Mouse (Mus musculus) kidney, embryonic 16.5 days (tissue): ENCODE results near the gene Msh5. TPM values are rescaled to one million over a fixed set of nuclear protein-coding genes. Genes with fewer than 3 reads are reported as not detected.

Source experiments
- ATAC-seq: fragments of 200-750 bp; cut with Nextera tagmentation; 2 replicates; pipeline ENCODE4 v1.8.0; 2017; ENCODE audit warnings: moderate TSS enrichment; ENCODE audit not compliant: low FRiP score, low TSS enrichment
- H3K27ac ChIP-seq: fragments of 300-500 bp; sonication (generic); 2 replicates; pipeline ENCODE4 v1.5.1; 2014; ENCODE audit warnings: low read length
- H3K27me3 ChIP-seq: fragments of 300-500 bp; sonication (generic); 2 replicates; pipeline ENCODE4 v1.6.1; 2014; ENCODE audit warnings: low read length, control low read depth, mixed read lengths; ENCODE audit not compliant: insufficient read depth
- H3K36me3 ChIP-seq: fragments of 300-500 bp; sonication (generic); 2 replicates; pipeline ENCODE4 v1.6.1; 2014; ENCODE audit warnings: low read length, control low read depth, mixed read lengths; ENCODE audit not compliant: insufficient read depth
- H3K4me1 ChIP-seq: fragments of 300-500 bp; sonication (generic); 2 replicates; pipeline ENCODE4 v1.6.1; 2014; ENCODE audit warnings: low read length, control low read depth, mixed read lengths; ENCODE audit not compliant: insufficient read depth
- H3K4me2 ChIP-seq: fragments of 300-500 bp; sonication (generic); replicated peaks from 2 replicates; pipeline ENCODE4 v1.6.1; 2014; ENCODE audit warnings: low read depth, low read length
- H3K4me3 ChIP-seq: fragments of 300-500 bp; sonication (generic); 2 replicates; pipeline ENCODE4 v1.5.1; 2014; ENCODE audit warnings: mild to moderate bottlenecking, low read length
- H3K9ac ChIP-seq: fragments of 300-500 bp; sonication (generic); replicated peaks from 2 replicates; pipeline ENCODE4 v1.6.1; 2014; ENCODE audit warnings: low read length
- H3K9me3 ChIP-seq: fragments of 300-500 bp; sonication (generic); 2 replicates; pipeline ENCODE4 v1.6.1; 2016; ENCODE audit warnings: low read length, control low read depth
- WGBS: fragments of 180-500 bp; shearing (Covaris S2); extraction: QIAGEN DNeasy Blood & Tissue Kit; methylation state at CpG from one replicate; pipeline ENCODE4 v1.1.7; 2014; 5-methylcytosine and 5-hydroxymethylcytosine counted together
- polyA plus RNA-seq: library from polyadenylated mRNA; unstranded; fragments of >200 nt; fragmentation: Nextera tagmentation; extraction: Ambion mirVana; gene quantifications from 2 replicates; pipeline ENCODE4 v1.2.1, GENCODE M21; 2015

Gene Msh5
- polyA plus RNA-seq, 1 experiment from 2014 or later: 4.5 TPM

- ATAC-seq: no peak
- H3K9ac ChIP-seq: peak overlapping the region; percentile 36; the same call in 1 of the 2 replicates
- 0 out of 2 replicates have a peak overlapping the region, but pooled peaks have one; percentile 42 for H3K27ac ChIP-seq
- H3K4me2 ChIP-seq: no peak overlapping the region
- no peaks in the 10 kb centered on the region for H3K27me3 ChIP-seq
- no peaks in the 10 kb centered on the region for H3K9me3 ChIP-seq
- H3K4me3 ChIP-seq: no peak overlapping the region
- H3K4me1 ChIP-seq: peaks cover 26% of the 10 kb centered on the region
- no peaks in the 10 kb centered on the region for H3K36me3 ChIP-seq
- WGBS: 75% methylated on average over 12 of the region's 13 CpGs
Observed at GRCm38 (mm10) chr17:35024261-35024660, 22.3 kb downstream of the Msh5 start.

DNA sequence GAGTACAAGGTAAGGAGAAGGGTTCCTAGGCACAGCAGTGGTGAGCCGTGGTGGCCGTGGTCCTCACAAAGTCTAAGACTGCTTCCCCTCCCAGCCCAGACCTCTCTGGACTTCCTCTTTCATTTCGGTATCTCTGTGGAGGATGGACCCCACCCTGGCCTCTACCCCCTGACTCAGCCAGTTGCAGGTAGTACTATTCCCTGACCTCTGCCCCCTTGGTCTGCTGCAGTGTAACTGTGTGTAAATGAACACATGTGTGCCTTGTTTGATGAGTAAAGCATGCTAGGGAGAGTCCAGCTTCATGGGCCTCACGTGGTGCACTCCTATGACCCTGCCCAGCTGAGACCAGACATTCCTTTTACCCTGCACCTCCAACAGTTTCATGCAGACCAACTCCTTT, 22.8 kb downstream of the Msh5 start:
- no peaks in the 10 kb centered on the region for H3K9me3 ChIP-seq
- H3K4me2 ChIP-seq: no peak overlapping the region
- no peak overlapping the region for H3K4me3 ChIP-seq
- H3K4me1 ChIP-seq: peaks cover 26% of the 10 kb centered on the region
- H3K9ac ChIP-seq: peak overlapping the region; percentile 36; the same call in 1 of the 2 replicates
- H3K36me3 ChIP-seq: no peaks in the 10 kb centered on the region
- WGBS: 60% methylated on average over 4 of the region's 4 CpGs
- H3K27me3 ChIP-seq: no peaks in the 10 kb centered on the region
- H3K27ac ChIP-seq: 0 out of 2 replicates have a peak overlapping the region, but pooled peaks have one; percentile 42
- no peak for ATAC-seq

DNA sequence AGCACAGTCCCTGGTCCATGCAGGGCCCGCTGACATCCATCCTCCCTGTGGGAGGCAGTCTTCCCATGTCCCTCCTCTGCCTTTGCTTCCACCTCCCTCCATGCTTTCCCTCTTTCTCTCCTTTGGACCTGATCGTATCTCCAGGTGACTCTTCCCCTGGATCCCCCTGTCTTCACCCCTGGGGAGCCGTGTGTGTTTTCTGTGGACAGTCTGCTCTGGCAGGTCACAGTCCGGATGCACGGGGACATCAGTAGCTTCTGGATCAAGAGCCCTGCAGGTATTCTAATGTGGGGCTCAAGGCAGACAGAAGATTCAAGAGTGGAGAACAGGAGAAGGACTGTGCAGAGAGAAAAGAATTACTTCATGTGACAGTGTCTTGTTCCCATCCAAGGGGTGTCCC, 23.3 kb downstream of the Msh5 start:
- ATAC-seq: no peak
- Histone ChIP-seq H3K4me2 (no peak overlapping the region), H3K27me3 (no peaks in the 10 kb centered on the region), H3K4me3 (no peak overlapping the region), H3K27ac (no peak overlapping the region), H3K36me3 (no peaks in the 10 kb centered on the region), H3K9ac (no peak overlapping the region), H3K9me3 (no peaks in the 10 kb centered on the region), H3K4me1 (peaks cover 26% of the 10 kb centered on the region)
- WGBS: 78% methylated on average over 5 of the region's 5 CpGs

- H3K9ac ChIP-seq: no peak overlapping the region
- WGBS: 91% methylated on average over 8 of the region's 8 CpGs
- ATAC-seq: no peak
- H3K4me2 ChIP-seq: no peak overlapping the region
- H3K4me1 ChIP-seq: peaks cover 26% of the 10 kb centered on the region
- peak overlapping the region; percentile 55 for H3K27ac ChIP-seq
- H3K36me3 ChIP-seq: no peaks in the 10 kb centered on the region
- no peaks in the 10 kb centered on the region for H3K27me3 ChIP-seq
- no peaks in the 10 kb centered on the region for H3K9me3 ChIP-seq
- no peak overlapping the region for H3K4me3 ChIP-seq
Observed at GRCm38 (mm10) chr17:35022541-35023060, 23.9 kb downstream of the Msh5 start.

DNA sequence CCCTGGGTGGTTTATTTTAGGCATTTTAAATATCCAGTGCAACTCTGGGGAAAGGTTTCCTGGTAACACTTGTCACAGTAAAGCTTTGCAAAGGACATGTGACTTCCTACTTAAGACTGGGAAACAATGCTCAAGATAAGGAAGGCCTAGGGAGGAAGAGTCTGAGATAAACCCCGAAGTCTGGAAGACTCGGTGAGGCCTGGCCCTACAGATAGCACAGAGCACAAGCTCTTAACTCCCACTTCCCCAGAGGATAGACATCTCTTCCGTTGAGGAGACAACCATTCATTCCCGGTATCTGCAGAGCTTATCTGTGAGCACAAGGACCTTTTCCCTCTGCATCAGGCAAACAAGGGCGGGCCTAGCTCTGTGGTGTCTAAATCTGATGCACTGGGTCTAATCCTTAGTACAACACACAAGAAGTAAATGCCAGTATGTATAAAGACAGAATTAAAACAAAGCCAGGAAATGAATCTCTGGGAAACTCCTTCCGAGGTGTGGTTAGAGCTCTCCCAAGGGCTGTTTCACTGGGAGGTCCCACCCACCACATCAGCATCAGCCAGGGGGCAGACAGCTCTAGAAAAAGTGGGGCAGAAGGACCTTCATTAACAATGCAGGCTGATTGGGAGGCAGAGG, 24.6 kb downstream of the Msh5 start:
- H3K9ac ChIP-seq: peak overlapping the region; percentile 29; the same call in 1 of the 2 replicates
- no peak for ATAC-seq
- H3K27ac ChIP-seq: peak overlapping the region; percentile 84
- 50% methylated on average over 6 of the region's 6 CpGs for WGBS
- no peaks in the 10 kb centered on the region for H3K36me3 ChIP-seq
- peak overlapping the region; percentile 37; the same call in 1 of the 2 replicates for H3K4me2 ChIP-seq
- H3K4me3 ChIP-seq: no peak overlapping the region
- H3K9me3 ChIP-seq: no peaks in the 10 kb centered on the region
- no peaks in the 10 kb centered on the region for H3K27me3 ChIP-seq
- peaks cover 20% of the 10 kb centered on the region for H3K4me1 ChIP-seq

DNA sequence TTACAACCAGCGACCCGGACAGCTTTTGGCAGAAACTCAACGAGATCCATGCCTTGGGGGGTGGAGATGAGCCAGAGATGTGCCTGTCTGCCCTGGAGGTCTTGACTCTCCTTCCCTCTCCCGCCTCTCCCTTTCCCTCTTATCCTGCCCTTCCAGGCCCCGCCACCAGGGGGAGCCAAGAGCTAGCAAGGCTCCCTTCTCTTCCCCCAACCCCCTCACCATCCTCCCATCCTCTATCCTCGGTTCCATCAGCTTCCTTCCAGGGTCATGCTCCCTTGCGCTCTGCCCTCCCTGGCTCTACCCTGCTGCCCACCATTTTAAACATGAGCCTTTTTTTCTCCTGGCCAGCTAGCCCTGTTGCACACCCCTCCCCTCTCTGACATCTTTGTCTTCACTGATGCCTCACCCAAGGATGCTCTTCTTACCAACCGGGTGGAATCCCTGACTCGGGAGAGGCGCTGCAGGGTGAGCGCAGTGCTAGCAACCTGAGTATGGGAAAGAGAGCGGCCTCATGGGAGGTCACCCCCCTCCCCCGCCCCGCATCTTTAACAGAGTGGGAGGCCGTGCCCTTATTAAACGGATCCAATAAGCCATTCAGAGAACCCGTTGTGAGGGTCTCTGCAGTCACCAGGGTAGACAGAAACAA, 25.3 kb downstream of the Msh5 start:
- Histone ChIP-seq H3K27me3 (no peaks in the 10 kb centered on the region), H3K27ac (peak overlapping the region; percentile 84), H3K9ac (no peak overlapping the region; the same call in 1 of the 2 replicates), H3K36me3 (peaks cover 1% of the 10 kb centered on the region; the same call in 1 of the 2 replicates), H3K4me3 (no peak overlapping the region), H3K4me1 (peaks cover 17% of the 10 kb centered on the region), H3K9me3 (no peaks in the 10 kb centered on the region), H3K4me2 (peak overlapping the region; percentile 37)
- peak; percentile 62 for ATAC-seq
- 10% methylated on average over 17 of the region's 17 CpGs for WGBS

GRCm38 (mm10) chr17:35020551-35020950, 26.0 kb downstream of the Msh5 start:
- Histone ChIP-seq H3K27ac (no peak overlapping the region), H3K9me3 (no peaks in the 10 kb centered on the region), H3K4me2 (no peak overlapping the region), H3K9ac (no peak overlapping the region), H3K4me3 (no peak overlapping the region), H3K27me3 (no peaks in the 10 kb centered on the region), H3K36me3 (peaks cover 8% of the 10 kb centered on the region), H3K4me1 (peaks cover 11% of the 10 kb centered on the region)
- WGBS: 86% methylated on average over 8 of the region's 8 CpGs
- ATAC-seq: no peak

GRCm38 (mm10) chr17:35019894-35020293, 26.7 kb downstream of the Msh5 start:
- H3K9ac ChIP-seq: no peak overlapping the region
- peaks cover 14% of the 10 kb centered on the region for H3K36me3 ChIP-seq
- H3K9me3 ChIP-seq: no peaks in the 10 kb centered on the region
- H3K4me3 ChIP-seq: no peak overlapping the region
- 76% methylated on average over 11 of the region's 11 CpGs for WGBS
- no peak overlapping the region for H3K27ac ChIP-seq
- no peak for ATAC-seq
- H3K27me3 ChIP-seq: no peaks in the 10 kb centered on the region
- peaks cover 11% of the 10 kb centered on the region for H3K4me1 ChIP-seq
- no peak overlapping the region for H3K4me2 ChIP-seq

DNA sequence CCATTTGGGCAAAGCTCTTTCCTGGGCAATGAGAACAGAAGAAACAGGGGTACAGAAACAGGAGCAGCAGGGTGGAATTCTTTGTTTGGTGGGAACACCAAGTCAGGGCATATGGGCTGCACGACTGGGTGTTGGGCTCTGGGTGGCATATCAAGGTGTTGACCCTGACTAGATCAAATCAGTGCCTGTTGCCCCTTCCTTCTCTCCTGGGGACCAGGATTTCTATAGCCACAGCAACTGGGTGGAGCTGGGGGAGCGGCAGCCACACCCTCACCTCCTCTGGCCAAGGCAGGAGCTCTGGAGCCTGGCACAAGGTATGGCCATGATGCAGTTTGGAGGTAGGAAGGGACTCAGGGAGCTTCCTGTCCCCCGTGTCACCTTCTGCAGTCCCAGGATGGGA, 28.4 kb downstream of the Msh5 start:
- H3K27ac ChIP-seq: no peak overlapping the region
- H3K9me3 ChIP-seq: no peaks in the 10 kb centered on the region
- H3K4me1 ChIP-seq: peaks cover 5% of the 10 kb centered on the region
- ATAC-seq: no peak
- no peaks in the 10 kb centered on the region for H3K27me3 ChIP-seq
- H3K4me2 ChIP-seq: no peak overlapping the region
- peaks cover 31% of the 10 kb centered on the region for H3K36me3 ChIP-seq
- no peak overlapping the region for H3K4me3 ChIP-seq
- no peak overlapping the region for H3K9ac ChIP-seq
- WGBS: 83% methylated on average over 3 of the region's 3 CpGs

DNA sequence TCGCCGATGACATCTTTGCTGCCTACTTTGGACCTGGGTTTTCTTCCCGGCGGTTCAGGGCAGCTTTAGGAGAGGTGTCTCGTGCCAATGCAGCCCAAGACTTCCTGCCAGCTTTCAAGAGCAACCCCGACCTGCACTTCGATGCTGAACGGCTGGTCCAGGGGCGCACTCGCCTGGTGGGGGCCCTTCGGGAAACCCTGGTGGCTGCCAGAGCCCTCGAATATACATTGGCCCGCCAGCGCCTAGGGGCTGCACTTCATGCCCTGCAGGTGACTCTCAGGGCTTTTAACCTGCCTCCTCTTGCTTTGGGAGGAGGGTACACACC, 28.9 kb downstream of the Msh5 start:
- H3K27ac ChIP-seq: no peak overlapping the region
- no peak overlapping the region for H3K4me3 ChIP-seq
- peaks cover 5% of the 10 kb centered on the region for H3K4me1 ChIP-seq
- H3K9me3 ChIP-seq: no peaks in the 10 kb centered on the region
- no peak overlapping the region for H3K9ac ChIP-seq
- no peaks in the 10 kb centered on the region for H3K27me3 ChIP-seq
- 71% methylated on average over 14 of the region's 14 CpGs for WGBS
- H3K4me2 ChIP-seq: no peak overlapping the region
- ATAC-seq: no peak
- H3K36me3 ChIP-seq: peaks cover 36% of the 10 kb centered on the region
